Mouse (Mus musculus): ENCODE measurements around the gene St3gal2. TPM values are rescaled to one million over a fixed set of nuclear protein-coding genes. Genes with fewer than 3 reads are reported as not detected.
A peak's percentile ranks its signal among the peaks of the same experiment; 100 is the strongest.

St3gal2 gene
- polyA plus RNA-seq, 1 experiment from 2014 or later, result 15.1 TPM

DNA sequence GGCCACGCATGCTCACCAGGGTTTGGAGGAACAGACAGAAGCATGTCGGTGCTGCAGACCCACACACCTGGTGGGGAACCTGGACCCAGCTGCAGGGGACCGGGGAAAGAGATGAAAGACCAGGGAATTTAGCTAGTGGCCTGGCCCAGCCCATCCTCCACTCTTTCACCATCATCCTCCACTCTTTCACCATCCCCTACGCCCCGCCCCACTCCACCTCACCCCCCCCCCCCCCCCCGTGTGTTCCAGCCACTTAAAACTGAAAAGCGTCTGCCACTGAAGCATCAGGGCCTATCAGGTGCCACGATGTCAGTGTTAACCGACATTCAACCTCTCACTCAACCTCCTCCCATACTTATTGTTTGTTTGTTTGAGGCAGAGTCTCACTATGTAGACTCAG is 24.5 kb upstream of the St3gal2 start:
- H3K4me2 ChIP-seq (ENCODE audit: low read length), result no peak overlapping the region
- TF ChIP-seq CTCF (IDR thresholded peaks at IDR 0.05; ENCODE audit: low read depth), result no peak
- 82% methylated on average over 9 of the region's 9 CpGs for WGBS
- no peak overlapping the region for H3K9ac ChIP-seq (ENCODE audit: low read depth, low read length)
- H3K4me1 ChIP-seq (replicated peaks; ENCODE audit: insufficient read depth, low read length), result no peaks in the 10 kb centered on the region
- H3K27me3 ChIP-seq (ENCODE audit: insufficient read depth, low read length), result no peaks in the 10 kb centered on the region
- 0 out of 2 replicates have a peak, but pooled peaks cover 3% of the 10 kb centered on the region for H3K36me3 ChIP-seq (ENCODE audit: insufficient read depth, low read length)
- no peak for DNase-seq (ENCODE audit: low spot score)
- H3K9me3 ChIP-seq (replicated peaks; ENCODE audit: low read length), result no peaks in the 10 kb centered on the region
- no peak overlapping the region for H3K27ac ChIP-seq
- no peak for ATAC-seq (replicated peaks; ENCODE audit: low FRiP score, low read depth)
- no peak overlapping the region for H3K4me3 ChIP-seq (replicated peaks; ENCODE audit: low read depth, low read length)

DNA sequence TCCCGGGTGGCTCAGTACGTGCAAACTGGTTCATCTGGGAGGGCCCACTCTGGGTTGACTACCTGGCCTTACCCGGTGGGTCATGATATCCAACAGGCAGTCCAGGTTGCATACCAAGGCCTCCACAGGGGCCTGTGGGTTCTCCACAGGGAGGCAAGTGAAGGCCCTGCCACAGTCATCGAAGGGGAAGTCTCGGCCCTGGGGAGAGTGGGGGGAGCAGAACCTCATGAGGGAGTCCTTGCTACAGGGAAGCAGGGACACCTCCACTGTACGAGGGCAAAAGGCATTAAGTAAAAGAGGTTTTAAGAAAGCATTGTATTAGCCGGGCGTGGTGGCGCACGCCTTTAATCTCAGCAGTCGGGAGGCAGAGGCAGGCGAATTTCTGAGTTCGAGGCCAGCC is 23.9 kb upstream of the St3gal2 start:
- no peak overlapping the region for H3K9ac ChIP-seq (ENCODE audit: low read depth, low read length)
- DNase-seq (ENCODE audit: low spot score) (no peak), ATAC-seq (replicated peaks; ENCODE audit: low FRiP score, low read depth) (no peak)
- no peak overlapping the region for H3K4me2 ChIP-seq (ENCODE audit: low read length)
- no peaks in the 10 kb centered on the region for H3K27me3 ChIP-seq (ENCODE audit: insufficient read depth, low read length)
- 0 out of 2 replicates have a peak, but pooled peaks cover 3% of the 10 kb centered on the region for H3K36me3 ChIP-seq (ENCODE audit: insufficient read depth, low read length)
- H3K9me3 ChIP-seq (replicated peaks; ENCODE audit: low read length), result no peaks in the 10 kb centered on the region
- H3K27ac ChIP-seq, result no peak overlapping the region
- no peak overlapping the region for H3K4me3 ChIP-seq (replicated peaks; ENCODE audit: low read depth, low read length)
- no peaks in the 10 kb centered on the region for H3K4me1 ChIP-seq (replicated peaks; ENCODE audit: insufficient read depth, low read length)
- 92% methylated on average over 13 of the region's 13 CpGs for WGBS
- TF ChIP-seq CTCF (IDR thresholded peaks at IDR 0.05; ENCODE audit: low read depth), result no peak

DNA sequence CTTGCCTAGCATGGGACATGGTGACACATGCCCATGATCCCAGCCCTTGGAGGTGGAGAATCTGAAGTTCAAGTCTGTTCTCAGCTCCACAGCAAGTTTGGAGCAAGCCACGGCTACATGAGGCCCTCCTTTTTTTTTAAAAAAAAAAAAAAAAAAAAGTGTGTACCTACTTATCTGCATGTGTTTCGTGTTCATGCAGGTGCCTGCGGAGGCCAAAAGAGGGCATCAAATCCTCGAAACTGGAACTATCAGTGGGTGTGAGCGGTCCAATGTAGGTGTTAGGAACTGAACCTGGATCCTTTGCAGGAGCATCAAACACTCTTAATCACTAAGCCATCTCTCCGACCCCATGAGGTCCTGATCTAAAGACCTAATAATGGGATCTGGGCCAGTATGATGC is 22.2 kb upstream of the St3gal2 start:
- DNase-seq (ENCODE audit: low spot score), result no peak
- no peak overlapping the region for H3K4me2 ChIP-seq (ENCODE audit: low read length)
- no peaks in the 10 kb centered on the region for H3K9me3 ChIP-seq (replicated peaks; ENCODE audit: low read length)
- 0 out of 2 replicates have a peak, but pooled peaks cover 3% of the 10 kb centered on the region for H3K36me3 ChIP-seq (ENCODE audit: insufficient read depth, low read length)
- H3K27me3 ChIP-seq (ENCODE audit: insufficient read depth, low read length), result no peaks in the 10 kb centered on the region
- H3K4me3 ChIP-seq (replicated peaks; ENCODE audit: low read depth, low read length), result no peak overlapping the region
- TF ChIP-seq CTCF (IDR thresholded peaks at IDR 0.05; ENCODE audit: low read depth), result no peak
- H3K27ac ChIP-seq, result no peak overlapping the region
- no peak overlapping the region for H3K9ac ChIP-seq (ENCODE audit: low read depth, low read length)
- no peaks in the 10 kb centered on the region; the same call in 1 of the 2 replicates for H3K4me1 ChIP-seq (replicated peaks; ENCODE audit: insufficient read depth, low read length)
- no peak for ATAC-seq (replicated peaks; ENCODE audit: low FRiP score, low read depth)
- 95% methylated on average over 6 of the region's 6 CpGs for WGBS

DNA sequence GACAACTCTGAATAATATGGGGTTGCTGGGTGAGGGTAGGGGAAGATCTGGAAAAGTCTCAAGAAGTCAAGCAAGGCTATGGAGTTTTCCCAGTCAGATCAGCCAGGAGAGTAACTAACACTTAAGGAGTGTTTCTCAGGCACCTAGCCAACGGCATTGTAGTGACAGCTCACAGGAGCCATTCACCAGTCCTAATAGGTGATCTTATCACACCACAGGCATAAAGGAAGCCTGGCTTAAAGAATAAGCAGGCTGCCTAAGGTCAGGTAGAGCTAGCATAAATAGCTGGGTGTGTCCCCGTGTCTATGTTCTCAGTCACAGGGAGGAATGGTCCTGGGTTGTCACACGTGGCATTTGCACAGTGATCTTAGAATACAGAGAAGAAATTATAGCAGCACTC is 18.7 kb upstream of the St3gal2 start:
- 58% methylated on average over 3 of the region's 3 CpGs for WGBS
- no peaks in the 10 kb centered on the region for H3K9me3 ChIP-seq (replicated peaks; ENCODE audit: low read length)
- H3K4me2 ChIP-seq (ENCODE audit: low read length), result no peak overlapping the region
- H3K4me3 ChIP-seq (replicated peaks; ENCODE audit: low read depth, low read length), result no peak overlapping the region
- no peaks in the 10 kb centered on the region; the same call in 1 of the 2 replicates for H3K4me1 ChIP-seq (replicated peaks; ENCODE audit: insufficient read depth, low read length)
- 0 out of 2 replicates have a peak, but pooled peaks cover 3% of the 10 kb centered on the region for H3K36me3 ChIP-seq (ENCODE audit: insufficient read depth, low read length)
- no peak for ATAC-seq (replicated peaks; ENCODE audit: low FRiP score, low read depth)
- no peaks in the 10 kb centered on the region for H3K27me3 ChIP-seq (ENCODE audit: insufficient read depth, low read length)
- no peak for TF ChIP-seq CTCF (IDR thresholded peaks at IDR 0.05; ENCODE audit: low read depth)
- no peak for DNase-seq (ENCODE audit: low spot score)
- H3K9ac ChIP-seq (ENCODE audit: low read depth, low read length), result no peak overlapping the region
- H3K27ac ChIP-seq, result no peak overlapping the region

DNA sequence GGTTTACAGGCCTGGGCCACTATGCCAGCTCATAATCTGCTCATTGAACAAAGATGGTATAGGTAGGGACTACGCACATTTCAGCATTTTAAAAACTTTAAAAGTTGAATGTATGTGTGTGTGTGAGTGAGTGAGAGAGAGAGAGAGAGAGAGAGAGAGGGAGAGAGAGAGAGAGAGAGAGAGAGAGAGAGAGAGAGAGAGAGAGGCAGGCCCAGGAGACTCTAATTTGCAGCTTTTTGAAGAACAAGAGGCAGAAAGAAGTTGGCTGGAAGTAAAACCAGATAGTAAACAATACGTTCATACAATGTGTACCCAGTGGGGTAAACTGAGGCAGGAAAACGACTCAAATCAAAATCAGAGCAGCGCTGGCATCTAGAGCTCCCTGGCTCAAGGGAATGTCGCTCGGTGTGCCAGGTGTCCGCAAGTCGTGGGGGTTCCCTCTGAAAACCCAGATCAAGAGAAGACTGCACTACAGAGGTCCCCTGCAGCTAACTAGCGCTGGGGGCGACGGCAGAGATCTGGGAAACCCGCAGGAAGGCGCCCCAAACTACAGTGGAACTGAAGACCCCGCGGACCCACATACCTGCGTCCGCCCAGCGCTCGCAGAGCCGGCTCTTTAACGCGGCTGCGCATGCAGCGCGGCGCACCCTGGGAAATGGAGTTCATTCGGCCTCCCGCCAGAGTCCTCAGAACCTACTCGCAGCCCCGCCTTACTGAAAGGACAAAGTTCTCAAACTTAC is 17.7 kb upstream of the St3gal2 start, which contains the start of gene Fuk:
Fuk (minus strand) TSS at position 650 of the 740 bp plus-strand sequence.
- H3K27ac ChIP-seq, result no peak within 1 kb of the TSS
- peak within 1 kb of the TSS; percentile 63 for H3K4me2 ChIP-seq (ENCODE audit: low read length)
- H3K27me3 ChIP-seq (ENCODE audit: insufficient read depth, low read length), result no peaks in the 10 kb centered on the region
- TF ChIP-seq CTCF (IDR thresholded peaks at IDR 0.05; ENCODE audit: low read depth), result no peak
- 0 out of 2 replicates have a peak, but pooled peaks cover 3% of the 10 kb centered on the region for H3K36me3 ChIP-seq (ENCODE audit: insufficient read depth, low read length)
- ATAC-seq (replicated peaks; ENCODE audit: low FRiP score, low read depth) (peak; percentile 92), DNase-seq (ENCODE audit: low spot score) (peak; percentile 86)
- H3K4me1 ChIP-seq (replicated peaks; ENCODE audit: insufficient read depth, low read length), result no peaks in the 10 kb centered on the region; the same call in 1 of the 2 replicates
- H3K9me3 ChIP-seq (replicated peaks; ENCODE audit: low read length), result no peaks in the 10 kb centered on the region
- peak within 1 kb of the TSS; percentile 74 for H3K9ac ChIP-seq (ENCODE audit: low read depth, low read length)
- peak within 1 kb of the TSS; percentile 71 for H3K4me3 ChIP-seq (replicated peaks; ENCODE audit: low read depth, low read length)
- WGBS, result 3% methylated on average over 30 of the region's 30 CpGs

DNA sequence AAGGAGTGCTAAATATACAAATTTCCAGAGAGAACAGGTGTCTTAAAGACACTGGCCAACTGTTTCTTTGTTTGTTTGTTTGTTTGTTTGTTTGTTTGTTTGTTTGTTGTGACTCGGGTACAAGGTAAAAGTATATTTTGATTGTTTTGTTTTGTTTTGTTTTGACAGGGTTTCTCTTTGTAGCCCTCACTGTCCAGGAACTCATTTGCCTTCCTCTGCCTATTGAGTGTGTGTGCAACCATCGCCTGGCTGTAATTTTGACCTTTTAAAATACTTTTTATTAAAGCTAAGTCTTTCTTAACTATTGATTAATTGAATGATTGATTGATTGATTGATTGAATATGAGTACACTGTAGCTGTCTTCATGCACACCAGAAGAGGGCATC is 17.1 kb upstream of the St3gal2 start:
- H3K4me3 ChIP-seq (replicated peaks; ENCODE audit: low read depth, low read length), result peak overlapping the region; percentile 71
- H3K4me2 ChIP-seq (ENCODE audit: low read length), result peak overlapping the region; percentile 63
- H3K36me3 ChIP-seq (ENCODE audit: insufficient read depth, low read length), result 0 out of 2 replicates have a peak, but pooled peaks cover 3% of the 10 kb centered on the region
- H3K27me3 ChIP-seq (ENCODE audit: insufficient read depth, low read length), result no peaks in the 10 kb centered on the region
- H3K9me3 ChIP-seq (replicated peaks; ENCODE audit: low read length), result no peaks in the 10 kb centered on the region
- H3K9ac ChIP-seq (ENCODE audit: low read depth, low read length), result peak overlapping the region; percentile 74
- DNase-seq (ENCODE audit: low spot score), result no peak
- TF ChIP-seq CTCF (IDR thresholded peaks at IDR 0.05; ENCODE audit: low read depth), result no peak
- 64% methylated on average over 2 of the region's 2 CpGs for WGBS
- no peaks in the 10 kb centered on the region; the same call in 1 of the 2 replicates for H3K4me1 ChIP-seq (replicated peaks; ENCODE audit: insufficient read depth, low read length)
- no peak for ATAC-seq (replicated peaks; ENCODE audit: low FRiP score, low read depth)
- H3K27ac ChIP-seq, result no peak overlapping the region

Measured in kidney, postnatal 0 days (tissue).